Mouse (Mus musculus) myocyte (in vitro differentiated cells): ENCODE data around the gene Slc5a1.

ENCODE experiments used
- MYOG ChIP-seq, 3 experiments: IDR thresholded peaks; one replicate each; pipeline ENCODE4 v1.6.1; 2011; ENCODE audit warnings: control low read depth in 2 of 3, low read depth in 2 of 3, mild to moderate bottlenecking in 2 of 3; ENCODE audit not compliant: insufficient read length in 2 of 3, control insufficient read depth in 1 of 3, insufficient read depth in 1 of 3
- POLR2A ChIP-seq: IDR thresholded peaks from one replicate; pipeline ENCODE4 v1.6.1; 2011; ENCODE audit warnings: low read depth, mild to moderate bottlenecking, control low read depth, moderate library complexity; ENCODE audit not compliant: insufficient read length
- REST ChIP-seq: IDR thresholded peaks from one replicate; pipeline ENCODE4 v1.6.1; 2011; ENCODE audit warnings: mild to moderate bottlenecking, control low read depth, moderate library complexity; ENCODE audit not compliant: insufficient read depth, insufficient read length
- TCF12 ChIP-seq: IDR thresholded peaks from one replicate; pipeline ENCODE4 v1.6.1; 2011; ENCODE audit warnings: mild to moderate bottlenecking, control low read depth; ENCODE audit not compliant: poor library complexity, insufficient read depth, severe bottlenecking
- USF1 ChIP-seq: IDR thresholded peaks from one replicate; pipeline ENCODE4 v1.6.1; 2011; ENCODE audit warnings: low read depth, mild to moderate bottlenecking, control low read depth, moderate library complexity

GRCm38 (mm10) chr5:33146837-33147236, 42.8 kb downstream of the Slc5a1 start:
- TF ChIP-seq TCF12 (no peak), MYOG (IDR thresholded peaks at IDR 0.05; ENCODE audit: control insufficient read depth in 1 of 3, insufficient read depth in 1 of 3, insufficient read length in 2 of 3, low read depth in 2 of 3) (no peak), POLR2A (no peak), USF1 (no peak), REST (no peak)
